Mouse (Mus musculus): ENCODE measurements around the gene N4bp3.

DNA sequence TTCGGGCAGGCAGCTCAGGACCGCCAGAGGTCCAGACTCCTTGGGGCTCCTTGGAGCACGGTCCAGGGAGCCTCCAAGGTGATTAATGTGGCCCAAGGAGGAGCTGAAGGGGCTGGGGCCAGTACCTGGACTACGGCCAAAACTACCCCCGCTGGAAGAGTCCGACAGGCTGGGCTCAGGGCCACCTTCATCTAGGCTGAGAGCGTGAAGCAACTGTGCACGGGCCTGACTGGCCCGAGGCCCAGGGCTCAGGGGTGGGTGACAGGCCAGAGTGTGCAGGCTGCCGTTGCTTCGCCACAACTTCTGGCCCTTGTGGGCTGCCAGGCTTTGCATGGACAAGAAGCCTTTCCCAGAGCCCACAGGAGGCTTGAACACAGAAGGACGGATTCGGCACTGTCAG is 5.3 kb downstream of the N4bp3 start:
- TF ChIP-seq CTCF (IDR thresholded peaks at IDR 0.05; ENCODE audit: low read depth, low read length) (no peak), POLR2A (IDR thresholded peaks at IDR 0.05; ENCODE audit: extremely low read depth, insufficient read depth, low read length) (no peak)

All from liver, adult 2 months (tissue).